Mouse (Mus musculus) liver, embryonic 12.5 days (tissue): ENCODE results near the gene Barhl2. TPM values are rescaled to one million over a fixed set of nuclear protein-coding genes. Genes with fewer than 3 reads are reported as not detected.

Experiments
- ATAC-seq: fragments of 200-750 bp; cut with Nextera tagmentation; 2 replicates; pipeline ENCODE4 v1.8.0; 2017; ENCODE audit warnings: moderate number of reproducible peaks, mild to moderate bottlenecking, moderate library complexity
- H3K27ac ChIP-seq: fragments of 300-500 bp; sonication (generic); 2 replicates; pipeline ENCODE4 v1.5.1; 2016; ENCODE audit warnings: mild to moderate bottlenecking
- H3K27me3 ChIP-seq: fragments of 300-500 bp; sonication (generic); replicated peaks from 2 replicates; pipeline ENCODE4 v1.6.1; 2016; ENCODE audit warnings: mild to moderate bottlenecking, moderate library complexity
- H3K36me3 ChIP-seq: fragments of 300-500 bp; sonication (generic); 2 replicates; pipeline ENCODE4 v1.6.1; 2016; ENCODE audit warnings: mild to moderate bottlenecking, moderate library complexity
- H3K4me1 ChIP-seq: fragments of 300-500 bp; sonication (generic); 2 replicates; pipeline ENCODE4 v1.6.1; 2016
- H3K4me2 ChIP-seq: fragments of 300-500 bp; sonication (generic); 2 replicates; pipeline ENCODE4 v1.6.1; 2016; ENCODE audit warnings: mild to moderate bottlenecking, moderate library complexity
- H3K4me3 ChIP-seq: fragments of 300-500 bp; sonication (generic); 2 replicates; pipeline ENCODE4 v1.5.1; 2016; ENCODE audit warnings: mild to moderate bottlenecking, moderate library complexity
- H3K9ac ChIP-seq: fragments of 300-500 bp; sonication (generic); 2 replicates; pipeline ENCODE4 v1.6.1; 2016; ENCODE audit warnings: mild to moderate bottlenecking, moderate library complexity
- H3K9me3 ChIP-seq: fragments of 300-500 bp; sonication (generic); replicated peaks from 2 replicates; pipeline ENCODE4 v1.6.1; 2016; ENCODE audit warnings: mild to moderate bottlenecking, moderate library complexity
- WGBS: fragments of 180-500 bp; shearing (Covaris S2); methylation state at CpG from one replicate; pipeline ENCODE4 v1.1.7; 2016; ENCODE audit not compliant: insufficient replicate concordance; 5-methylcytosine and 5-hydroxymethylcytosine counted together
- polyA plus RNA-seq: library from polyadenylated mRNA; unstranded; fragments of >200 nt; fragmentation: Nextera tagmentation; extraction: Ambion mirVana; gene quantifications from 2 replicates; pipeline ENCODE4 v1.2.1, GENCODE M21; 2016

Gene Barhl2
- polyA plus RNA-seq, 1 experiment from 2014 or later, result not detected

GRCm38 (mm10) chr5:106438916-106439315 is 19.1 kb downstream of the Barhl2 start:
- H3K4me1 ChIP-seq, result no peaks in the 10 kb centered on the region
- 75% methylated on average over 7 of the region's 7 CpGs for WGBS
- no peak overlapping the region for H3K27ac ChIP-seq
- H3K36me3 ChIP-seq, result no peaks in the 10 kb centered on the region
- no peak overlapping the region for H3K4me2 ChIP-seq
- H3K27me3 ChIP-seq, result peaks cover 3% of the 10 kb centered on the region; the same call in 1 of the 2 replicates
- H3K9ac ChIP-seq, result no peak overlapping the region
- no peak overlapping the region for H3K4me3 ChIP-seq
- ATAC-seq, result no peak
- H3K9me3 ChIP-seq, result no peaks in the 10 kb centered on the region

DNA sequence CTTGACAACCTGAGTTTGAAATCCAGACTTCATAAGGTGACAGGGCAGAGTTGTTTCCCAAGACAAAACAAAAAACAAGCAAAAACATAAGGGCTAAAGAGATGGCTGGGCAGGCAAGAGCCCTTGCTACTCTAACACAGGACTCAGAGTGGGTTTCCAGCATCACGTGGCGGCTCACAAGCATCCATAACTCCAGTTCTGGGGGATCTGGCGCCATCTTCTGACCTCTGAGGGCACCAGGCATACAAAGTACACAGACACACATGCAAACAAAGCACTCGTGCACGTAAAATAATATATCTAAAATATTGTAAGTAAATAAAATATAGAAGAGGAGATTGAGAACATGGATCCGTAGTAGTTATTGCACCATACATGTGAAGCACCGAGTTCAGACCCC is 31.9 kb downstream of the Barhl2 start:
- Histone ChIP-seq H3K9me3 (no peaks in the 10 kb centered on the region), H3K4me2 (no peak overlapping the region), H3K4me1 (no peaks in the 10 kb centered on the region), H3K27me3 (0 out of 2 replicates have a peak, but pooled peaks cover 6% of the 10 kb centered on the region), H3K36me3 (no peaks in the 10 kb centered on the region), H3K9ac (no peak overlapping the region), H3K4me3 (no peak overlapping the region), H3K27ac (no peak overlapping the region)
- no peak for ATAC-seq
- 53% methylated on average over 7 of the region's 7 CpGs for WGBS

DNA sequence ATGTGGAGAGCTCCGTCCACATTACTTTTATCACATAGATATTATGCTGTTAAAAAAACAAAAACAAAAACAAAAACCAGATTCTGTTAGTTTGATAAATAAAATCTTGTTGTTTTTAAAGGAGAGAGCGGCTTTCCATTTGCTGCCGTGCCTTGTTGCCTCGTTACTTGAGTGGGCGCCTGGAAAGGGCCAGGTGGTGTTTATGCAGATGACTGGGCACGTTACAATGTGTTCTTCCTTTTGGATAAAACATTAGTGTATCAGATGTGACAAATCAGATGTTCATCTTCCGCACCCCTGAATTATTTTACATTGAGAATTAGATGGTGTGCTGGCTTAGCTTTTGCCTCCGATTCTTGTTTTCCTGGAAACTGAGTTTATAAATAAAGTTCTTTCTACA is 37.1 kb downstream of the Barhl2 start:
- no peaks in the 10 kb centered on the region for H3K36me3 ChIP-seq
- no peaks in the 10 kb centered on the region for H3K9me3 ChIP-seq
- no peak overlapping the region for H3K9ac ChIP-seq
- 76% methylated on average over 8 of the region's 8 CpGs for WGBS
- ATAC-seq, result no peak
- no peak overlapping the region for H3K4me2 ChIP-seq
- no peak overlapping the region for H3K27ac ChIP-seq
- no peaks in the 10 kb centered on the region for H3K4me1 ChIP-seq
- no peak overlapping the region for H3K4me3 ChIP-seq
- H3K27me3 ChIP-seq, result no peaks in the 10 kb centered on the region

DNA sequence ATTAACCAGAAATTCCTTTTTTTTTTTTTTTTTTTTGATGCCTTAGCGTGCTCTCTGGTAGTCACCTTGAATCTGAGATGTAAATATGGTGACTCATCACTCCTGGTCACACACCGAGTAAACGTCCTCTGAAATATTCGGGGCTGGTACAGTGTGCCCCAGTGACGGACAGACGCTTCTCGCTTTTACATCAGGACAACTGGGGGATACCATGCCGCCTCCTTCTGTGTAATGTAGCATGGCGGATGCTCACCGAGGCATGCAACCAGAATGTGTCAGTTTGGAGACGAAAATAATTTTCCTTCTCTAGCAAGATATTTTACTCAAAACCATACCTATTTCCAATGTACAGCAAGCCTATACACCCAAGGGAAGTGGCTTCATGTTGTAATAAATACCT is 37.6 kb downstream of the Barhl2 start:
- WGBS, result 78% methylated on average over 11 of the region's 11 CpGs
- no peak for ATAC-seq

DNA sequence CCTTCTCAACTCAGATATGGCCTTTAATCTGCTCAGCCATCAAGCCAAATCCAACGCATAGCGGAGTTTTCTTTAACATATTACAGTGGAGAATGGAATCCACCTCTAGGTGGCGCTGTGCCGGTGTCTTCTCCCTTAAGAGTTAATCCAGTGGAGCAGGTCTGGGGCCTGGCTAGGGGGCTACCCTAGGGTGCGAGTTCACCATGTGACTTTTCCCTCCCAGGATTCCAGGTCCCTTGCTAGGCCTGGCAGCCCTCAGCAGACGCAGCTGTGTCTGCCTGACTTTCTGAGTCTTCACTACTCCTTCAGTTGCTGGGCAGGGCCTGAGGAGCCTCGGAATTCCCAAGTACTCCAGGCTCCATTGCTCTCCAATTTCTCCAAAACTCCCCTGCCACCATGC is 40.8 kb downstream of the Barhl2 start:
- no peak overlapping the region for H3K4me3 ChIP-seq
- H3K27me3 ChIP-seq, result no peaks in the 10 kb centered on the region
- H3K36me3 ChIP-seq, result no peaks in the 10 kb centered on the region
- H3K4me2 ChIP-seq, result no peak overlapping the region
- 29% methylated on average over 7 of the region's 7 CpGs for WGBS
- H3K4me1 ChIP-seq, result no peaks in the 10 kb centered on the region
- no peak overlapping the region for H3K9ac ChIP-seq
- H3K9me3 ChIP-seq, result no peaks in the 10 kb centered on the region
- no peak overlapping the region for H3K27ac ChIP-seq
- no peak for ATAC-seq

More for the DNA sequence above, 37.6 kb downstream of the Barhl2 start:
- Histone ChIP-seq H3K36me3 (no peaks in the 10 kb centered on the region), H3K4me2 (no peak overlapping the region), H3K27ac (no peak overlapping the region), H3K4me3 (no peak overlapping the region), H3K27me3 (no peaks in the 10 kb centered on the region), H3K9ac (no peak overlapping the region), H3K4me1 (no peaks in the 10 kb centered on the region), H3K9me3 (no peaks in the 10 kb centered on the region)

DNA sequence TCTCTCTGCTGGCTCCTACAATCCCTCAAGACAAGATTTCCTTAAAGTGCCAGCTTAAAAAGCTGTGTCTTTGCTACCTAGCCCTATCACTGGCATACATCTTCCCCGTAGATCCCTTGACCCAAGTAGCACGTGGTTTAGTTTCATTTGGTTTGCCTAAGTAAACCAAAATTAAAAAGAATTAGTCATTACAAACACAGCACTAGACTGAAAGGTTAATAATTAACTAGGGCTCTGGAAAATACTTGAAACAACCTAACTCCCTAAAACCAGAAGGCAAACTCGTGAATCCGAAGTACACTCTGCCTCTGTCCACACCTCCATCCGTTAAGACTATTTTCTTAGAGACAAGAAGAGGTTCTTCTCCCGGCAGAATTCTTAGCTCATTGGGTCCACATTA is 41.4 kb downstream of the Barhl2 start:
- Histone ChIP-seq H3K27ac (no peak overlapping the region), H3K9me3 (no peaks in the 10 kb centered on the region), H3K9ac (no peak overlapping the region), H3K4me1 (no peaks in the 10 kb centered on the region), H3K4me2 (no peak overlapping the region; the same call in 1 of the 2 replicates), H3K27me3 (no peaks in the 10 kb centered on the region), H3K4me3 (no peak overlapping the region), H3K36me3 (no peaks in the 10 kb centered on the region)
- WGBS, result 54% methylated on average over 6 of the region's 6 CpGs
- no peak for ATAC-seq

DNA sequence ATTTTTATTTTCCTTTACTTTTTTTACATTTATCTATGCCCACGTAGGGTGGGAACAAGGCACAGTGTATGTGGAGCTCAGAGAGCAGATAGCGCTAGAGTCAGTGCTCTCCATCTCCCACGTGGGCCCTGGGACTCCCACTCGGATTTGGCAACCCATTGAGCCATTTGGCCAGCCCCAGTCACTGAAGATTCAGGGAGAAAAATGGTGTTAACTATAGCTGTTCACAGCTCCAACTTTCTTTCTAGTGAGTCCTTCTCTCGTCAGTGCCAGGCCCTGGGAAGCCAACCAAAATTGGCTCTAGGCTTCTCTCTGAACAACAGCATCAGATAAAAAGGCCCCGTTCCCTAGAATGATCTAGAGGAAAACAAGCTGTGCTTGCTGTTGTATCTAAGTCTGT is 42.2 kb downstream of the Barhl2 start:
- no peak overlapping the region for H3K9ac ChIP-seq
- H3K9me3 ChIP-seq, result no peaks in the 10 kb centered on the region
- no peak for ATAC-seq
- no peak overlapping the region for H3K27ac ChIP-seq
- WGBS, result 54% methylated on average over 6 of the region's 6 CpGs
- no peaks in the 10 kb centered on the region for H3K4me1 ChIP-seq
- no peaks in the 10 kb centered on the region for H3K27me3 ChIP-seq
- H3K4me2 ChIP-seq, result no peak overlapping the region
- H3K36me3 ChIP-seq, result no peaks in the 10 kb centered on the region
- no peak overlapping the region for H3K4me3 ChIP-seq

DNA sequence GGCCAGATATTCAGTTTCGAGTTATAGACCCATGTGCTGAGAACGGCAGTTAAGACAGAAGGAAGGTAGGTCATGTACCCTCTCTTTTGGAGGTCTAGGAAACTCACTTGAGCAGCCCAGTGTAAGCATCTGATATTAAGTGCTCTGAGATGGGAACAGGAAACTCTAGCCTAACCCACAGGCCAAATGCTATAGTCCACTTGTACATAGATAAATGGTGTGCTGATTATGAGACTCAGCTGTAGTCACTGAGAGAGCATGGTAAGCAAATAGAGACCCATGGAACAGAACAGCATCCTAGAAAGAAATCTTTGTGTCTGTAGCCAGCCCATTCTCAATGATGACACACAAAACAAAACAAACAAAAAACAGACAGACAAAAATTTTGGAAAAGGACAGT is 55.2 kb downstream of the Barhl2 start:
- 51% methylated on average over 2 of the region's 2 CpGs for WGBS
- no peaks in the 10 kb centered on the region for H3K4me1 ChIP-seq
- no peak for ATAC-seq
- H3K27ac ChIP-seq, result no peak overlapping the region
- no peaks in the 10 kb centered on the region for H3K27me3 ChIP-seq
- no peaks in the 10 kb centered on the region for H3K9me3 ChIP-seq
- no peak overlapping the region for H3K4me3 ChIP-seq
- no peak overlapping the region for H3K4me2 ChIP-seq
- H3K9ac ChIP-seq, result no peak overlapping the region
- no peaks in the 10 kb centered on the region for H3K36me3 ChIP-seq

Other genes starting within 250 kb of the Barhl2 start
- gene Gm17304, start 150.9 kb upstream of the Barhl2 start, polyA plus RNA-seq, result not detected in 2 replicates
- gene Zfp644, start 239.1 kb upstream of the Barhl2 start, polyA plus RNA-seq, result 23.2 and 26.3 TPM in 2 replicates